Mouse (Mus musculus) cerebellum, adult 2 months (tissue): ENCODE data around the gene Fam163a. TPM values are rescaled to one million over a fixed set of nuclear protein-coding genes. Genes with fewer than 3 reads are reported as not detected.
"Not testable (repeated sequence)": the region's sequence is repeated elsewhere in the genome, so short reads cannot be mapped to it uniquely, and the experiment has no call there.

Source experiments
- DNase-seq, 2 experiments: peaks; one replicate each; pipeline ENCODE4 v3.0.0; 2021
- H3K27ac ChIP-seq: fragments of 200-500 bp; 2 replicates; pipeline ENCODE4 v1.5.1; 2012; ENCODE audit warnings: low read length, control low read depth, inconsistent platforms; ENCODE audit not compliant: insufficient read depth
- H3K27me3 ChIP-seq: fragments of 200-500 bp; 2 replicates; pipeline ENCODE4 v1.6.1; 2012; ENCODE audit warnings: inconsistent platforms, mild to moderate bottlenecking, low read length, moderate library complexity; ENCODE audit not compliant: control insufficient read depth, insufficient read depth
- H3K4me1 ChIP-seq: fragments of 200-500 bp; 2 replicates; pipeline ENCODE4 v1.6.1; 2011; ENCODE audit warnings: low read length; ENCODE audit not compliant: control insufficient read depth, insufficient read depth
- H3K4me3 ChIP-seq: fragments of 200-500 bp; replicated peaks from 2 replicates; pipeline ENCODE3; 2011; ENCODE audit warnings: mild to moderate bottlenecking, low read depth, low read length, control low read depth; ENCODE audit not compliant: insufficient read depth
- CTCF ChIP-seq: fragments of 200-500 bp; IDR thresholded peaks from 2 replicates; pipeline ENCODE4 v1.5.1; 2011; ENCODE audit warnings: low read depth, mild to moderate bottlenecking, control low read depth, low read length, moderate library complexity, borderline replicate concordance; ENCODE audit not compliant: insufficient read depth
- POLR2A ChIP-seq: fragments of 200-500 bp; IDR thresholded peaks from 2 replicates; pipeline ENCODE4 v1.6.1; 2011; ENCODE audit warnings: low read length, control low read depth, borderline replicate concordance; ENCODE audit not compliant: insufficient read depth
- WGBS: fragments of 180-500 bp; shearing (Covaris S2); methylation state at CpG from one replicate; pipeline ENCODE4 v1.1.7; 2018; 5-methylcytosine and 5-hydroxymethylcytosine counted together
- polyA plus RNA-seq: library from polyadenylated mRNA; depleted of rRNA; stranded (reverse); fragments of >200 nt; gene quantifications from 2 replicates; pipeline ENCODE4 v1.2.3, GENCODE M21; 2012; rRNA removed

The Fam163a gene
- 2.4 and 3.4 TPM in 2 replicates for polyA plus RNA-seq

GRCm38 (mm10) chr1:156204656-156205131 is at the start of gene Fam163a:
Gene Fam163a, minus strand, starts transcription at chr1:156205026.
- WGBS: under 1% methylated on average over 44 of the region's 44 CpGs
- no peaks in the 10 kb centered on the region; the same call in 1 of the 2 replicates for H3K4me1 ChIP-seq
- no peaks in the 10 kb centered on the region; the same call in 1 of the 2 replicates for H3K27me3 ChIP-seq
- no peak within 1 kb of the TSS for H3K27ac ChIP-seq
- no peak within 1 kb of the TSS for H3K4me3 ChIP-seq
- TF ChIP-seq CTCF (no peak), POLR2A (no peak)
- DNase-seq: no peak

GRCm38 (mm10) chr1:156251096-156251495 is 46.3 kb upstream of the Fam163a start:
- DNase-seq, H3K27ac ChIP-seq, H3K4me1 ChIP-seq, H3K27me3 ChIP-seq, H3K4me3 ChIP-seq: not testable (repeated sequence)
- WGBS: 81% methylated on average over 4 of the region's 4 CpGs

- H3K4me1 ChIP-seq: no peaks in the 10 kb centered on the region
- no peak for DNase-seq
- H3K27me3 ChIP-seq: no peaks in the 10 kb centered on the region
- H3K27ac ChIP-seq: no peak overlapping the region
- TF ChIP-seq POLR2A (no peak), CTCF (no peak)
- 88% methylated on average over 3 of the region's 3 CpGs for WGBS
- H3K4me3 ChIP-seq: no peak overlapping the region
These were observed 43.1 kb upstream of the Fam163a start for GRCm38 (mm10) chr1:156247893-156248292.

GRCm38 (mm10) chr1:156241713-156242348 is 37.0 kb upstream of the Fam163a start:
- peak; percentile 21 to 37 for DNase-seq
- H3K27me3 ChIP-seq: no peaks in the 10 kb centered on the region
- H3K27ac ChIP-seq: no peak overlapping the region
- H3K4me1 ChIP-seq: no peaks in the 10 kb centered on the region
- H3K4me3 ChIP-seq: no peak overlapping the region
- TF ChIP-seq CTCF (peak; percentile 84), POLR2A (no peak)
- 6% methylated on average over 14 of the region's 14 CpGs for WGBS

GRCm38 (mm10) chr1:156241035-156241434 is 36.2 kb upstream of the Fam163a start:
- DNase-seq: peak in 1 of 2 experiments; percentile 3
- H3K4me1 ChIP-seq: no peaks in the 10 kb centered on the region
- H3K27me3 ChIP-seq: no peaks in the 10 kb centered on the region
- H3K4me3 ChIP-seq: no peak overlapping the region
- TF ChIP-seq CTCF (peak; percentile 23; the same call in 1 of the 2 replicates), POLR2A (no peak)
- 47% methylated on average over 2 of the region's 2 CpGs for WGBS
- H3K27ac ChIP-seq: no peak overlapping the region

- Histone ChIP-seq H3K4me1 (no peaks in the 10 kb centered on the region), H3K4me3 (no peak overlapping the region), H3K27me3 (no peaks in the 10 kb centered on the region), H3K27ac (no peak overlapping the region)
- WGBS: 85% methylated on average over 6 of the region's 6 CpGs
- TF ChIP-seq POLR2A (no peak), CTCF (no peak)
- DNase-seq: no peak
These were observed 26.3 kb upstream of the Fam163a start for GRCm38 (mm10) chr1:156231122-156231521.

GRCm38 (mm10) chr1:156230339-156231089 is 25.7 kb upstream of the Fam163a start:
- WGBS: 46% methylated on average over 9 of the region's 9 CpGs
- H3K4me1 ChIP-seq: no peaks in the 10 kb centered on the region
- TF ChIP-seq CTCF: no peak
- no peak for TF ChIP-seq POLR2A

GRCm38 (mm10) chr1:156229448-156229847 is 24.6 kb upstream of the Fam163a start:
- Histone ChIP-seq H3K27me3 (no peaks in the 10 kb centered on the region), H3K4me1 (no peaks in the 10 kb centered on the region), H3K4me3 (no peak overlapping the region), H3K27ac (no peak overlapping the region)
- peak; percentile 10 to 31 for DNase-seq
- no peak for TF ChIP-seq POLR2A
- peak; percentile 61 for TF ChIP-seq CTCF
- 32% methylated on average over 7 of the region's 7 CpGs for WGBS

More at GRCm38 (mm10) chr1:156230339-156231089, 25.7 kb upstream of the Fam163a start:
- no peak for DNase-seq
- Histone ChIP-seq H3K4me3 (no peak overlapping the region), H3K27me3 (no peaks in the 10 kb centered on the region), H3K27ac (no peak overlapping the region)
